Mouse (Mus musculus) frontal cortex, postnatal 36 days (tissue): ENCODE data around the gene Iqschfp.

ENCODE experiments used
- DNase-seq, 2 experiments: peaks; one replicate each; pipeline ENCODE4 v3.0.0; 2022; ENCODE audit warnings: low spot score in 2 of 2

Iqschfp gene

DNA sequence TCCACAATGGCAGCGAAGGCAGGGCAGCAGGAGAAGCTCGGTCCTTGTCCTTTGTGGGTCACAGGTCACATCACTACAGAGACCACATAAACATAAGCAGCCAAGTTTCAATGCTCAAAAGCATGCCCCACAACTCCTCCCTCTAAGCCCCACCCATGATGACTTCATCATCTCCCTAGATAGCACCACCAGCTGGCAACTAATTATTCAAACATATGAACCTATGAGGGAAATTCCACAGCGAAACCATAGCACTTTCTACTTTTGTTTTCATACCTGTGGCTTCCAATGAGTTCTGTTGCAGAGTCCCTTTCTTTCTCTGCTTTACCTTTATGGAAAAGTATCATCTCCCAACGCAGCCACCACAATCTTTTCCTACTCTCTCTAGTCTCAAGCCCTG is 443.5 kb downstream of the Iqschfp start:
- no peak for DNase-seq

DNA sequence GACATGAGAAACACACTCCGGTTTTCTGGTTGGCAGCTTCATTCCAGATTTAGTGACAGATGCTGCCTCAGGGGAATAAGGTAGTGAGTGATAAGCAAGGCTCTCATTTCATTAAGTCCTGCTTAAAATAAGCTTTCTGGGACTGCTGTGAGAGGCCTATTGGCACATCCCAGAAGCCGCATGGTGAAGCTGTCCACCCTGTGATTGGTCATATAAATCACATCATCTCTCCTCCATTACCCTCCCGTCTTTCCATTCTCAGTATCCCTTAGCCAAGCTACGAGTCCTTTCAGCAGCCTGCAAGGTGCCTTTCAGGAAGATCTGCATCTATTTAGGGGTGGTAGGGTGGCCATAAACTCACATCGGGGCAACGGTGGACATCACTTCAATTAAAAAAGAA is 458.6 kb downstream of the Iqschfp start:
- no peak for DNase-seq

DNA sequence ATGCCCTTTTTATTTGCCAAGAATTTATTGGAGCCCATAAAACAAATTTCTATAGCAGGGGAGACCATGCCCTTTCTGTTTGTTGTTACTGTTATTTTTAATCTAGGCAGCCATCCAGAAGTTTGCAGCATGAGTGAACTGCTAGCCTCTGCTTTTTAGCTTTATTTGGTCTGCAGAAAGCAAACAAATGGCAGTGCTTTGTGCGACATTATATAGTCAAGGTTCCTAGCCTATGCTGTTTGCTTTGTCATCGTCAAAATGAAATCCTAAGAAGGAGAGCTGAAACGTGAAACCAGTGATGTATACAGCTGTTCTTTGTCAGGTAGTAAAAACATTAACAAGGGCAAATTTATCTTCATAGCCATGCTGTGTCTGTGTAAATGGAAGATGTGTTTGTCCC is 459.4 kb downstream of the Iqschfp start:
- DNase-seq, result no peak

DNA sequence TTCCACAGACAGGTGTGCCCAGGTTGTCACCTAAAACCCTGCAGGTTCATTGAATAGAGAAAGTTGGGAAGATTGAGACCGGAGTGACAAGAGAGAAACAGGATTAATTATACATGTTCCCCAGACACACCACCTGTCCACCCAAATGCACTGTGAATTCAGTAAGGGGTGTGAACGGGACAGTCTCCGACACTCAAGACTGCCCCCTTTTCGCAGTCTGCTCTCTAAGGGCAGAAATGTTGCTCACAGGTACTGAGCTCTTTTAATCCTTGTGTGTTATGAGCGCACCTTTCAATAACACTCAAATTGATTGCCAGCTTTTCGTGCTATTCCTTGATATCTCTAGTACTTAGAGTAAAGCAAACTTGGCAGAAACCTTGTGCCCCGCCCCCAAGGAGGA is 460.9 kb downstream of the Iqschfp start:
- no peak for DNase-seq

DNA sequence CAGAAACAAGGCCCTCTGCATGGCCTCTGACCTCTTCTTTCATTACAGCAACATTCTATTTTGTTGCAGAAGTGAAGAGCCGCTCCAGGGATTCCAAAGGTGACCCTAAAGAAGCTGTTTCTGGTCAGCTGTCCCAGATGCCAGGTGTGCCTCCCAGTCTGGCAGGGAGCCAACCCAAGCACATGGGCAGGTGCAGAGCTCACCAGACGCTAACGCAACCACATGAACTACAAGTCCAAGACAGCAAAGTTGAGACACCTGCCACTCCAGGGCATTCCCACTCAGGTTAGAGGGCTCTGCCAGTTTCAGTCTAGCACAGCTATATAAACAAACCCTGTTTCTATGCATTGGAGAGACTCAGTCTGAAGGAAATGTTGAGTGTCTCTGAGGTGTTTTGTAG is 461.5 kb downstream of the Iqschfp start:
- DNase-seq, result no peak

DNA sequence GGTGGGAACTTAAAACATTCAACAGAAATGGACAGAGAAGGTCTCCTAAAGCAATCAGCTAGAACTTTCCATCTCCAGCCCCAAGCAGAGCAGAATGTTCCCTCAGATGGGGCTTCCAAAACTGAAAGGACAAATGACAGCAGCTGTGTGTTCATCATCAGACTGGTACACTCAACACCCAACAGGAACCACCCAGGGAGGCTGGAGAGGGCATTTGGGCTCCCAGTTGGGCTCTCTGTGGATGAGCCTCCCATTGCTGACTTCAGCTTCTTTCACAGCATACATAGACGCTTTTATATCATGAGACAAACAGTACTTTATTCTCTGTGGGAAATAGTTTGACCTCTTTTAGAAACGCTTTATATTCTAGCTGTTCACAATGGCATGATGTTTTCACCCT is 464.5 kb downstream of the Iqschfp start:
- DNase-seq, result no peak

DNA sequence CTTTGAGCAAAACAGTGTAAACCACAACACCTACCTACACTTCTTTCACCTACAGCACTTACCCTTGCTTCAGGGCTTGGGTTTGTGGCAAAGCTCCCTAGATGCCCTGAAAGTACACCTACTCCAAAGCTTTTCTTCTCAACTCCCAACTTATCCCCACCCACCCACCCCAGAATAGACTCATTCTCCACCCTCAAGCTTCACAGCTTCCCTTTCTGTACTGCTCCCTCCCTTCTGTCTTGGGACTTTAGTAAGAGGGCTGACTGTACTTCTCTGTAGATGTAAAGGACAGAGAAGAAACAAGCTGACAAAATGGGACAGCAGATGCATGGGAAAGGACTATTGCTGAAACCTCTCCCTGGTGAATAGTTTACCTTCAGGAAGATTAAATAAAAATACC is 476.0 kb downstream of the Iqschfp start:
- peak in 1 of 2 experiments; percentile 24 for DNase-seq

DNA sequence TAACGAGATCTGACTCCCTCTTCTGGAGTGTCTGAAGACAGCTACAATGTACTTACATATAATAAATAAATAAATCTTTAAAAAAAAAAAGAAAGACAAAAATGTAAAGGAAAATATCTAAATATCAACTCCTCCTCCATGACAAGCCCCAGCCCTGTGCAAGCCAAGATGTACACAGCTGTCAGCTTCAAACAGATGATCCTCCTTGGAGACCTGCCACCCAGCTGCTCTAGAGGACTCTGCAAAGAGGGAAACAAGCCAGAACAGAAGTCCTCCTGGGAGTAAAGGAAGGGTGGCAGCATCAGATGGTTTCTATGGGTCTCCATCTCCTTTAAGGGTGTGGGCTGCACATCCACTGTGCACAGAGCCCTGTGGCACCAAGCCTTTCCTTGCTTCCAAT is 480.9 kb downstream of the Iqschfp start:
- no peak for DNase-seq

DNA sequence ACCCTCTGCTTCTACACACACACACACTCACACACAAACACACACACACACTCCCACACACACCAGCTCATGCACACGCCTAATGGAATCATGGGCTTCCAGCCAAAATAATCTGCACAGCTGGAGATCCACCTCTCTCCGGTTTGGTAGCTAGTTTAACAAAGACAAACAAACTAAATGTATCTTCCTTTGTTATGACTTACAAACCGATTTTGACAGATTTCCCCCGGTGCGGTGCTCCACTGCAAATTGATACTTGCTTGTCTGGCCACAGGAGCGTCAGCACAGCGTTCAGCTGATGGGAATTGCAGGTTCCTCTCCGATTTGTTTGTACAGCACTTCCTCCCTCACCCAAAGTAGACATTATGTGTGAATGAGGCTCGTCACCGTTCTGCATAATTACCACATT is 483.1 kb downstream of the Iqschfp start:
- DNase-seq, result peak; percentile 4 to 14

DNA sequence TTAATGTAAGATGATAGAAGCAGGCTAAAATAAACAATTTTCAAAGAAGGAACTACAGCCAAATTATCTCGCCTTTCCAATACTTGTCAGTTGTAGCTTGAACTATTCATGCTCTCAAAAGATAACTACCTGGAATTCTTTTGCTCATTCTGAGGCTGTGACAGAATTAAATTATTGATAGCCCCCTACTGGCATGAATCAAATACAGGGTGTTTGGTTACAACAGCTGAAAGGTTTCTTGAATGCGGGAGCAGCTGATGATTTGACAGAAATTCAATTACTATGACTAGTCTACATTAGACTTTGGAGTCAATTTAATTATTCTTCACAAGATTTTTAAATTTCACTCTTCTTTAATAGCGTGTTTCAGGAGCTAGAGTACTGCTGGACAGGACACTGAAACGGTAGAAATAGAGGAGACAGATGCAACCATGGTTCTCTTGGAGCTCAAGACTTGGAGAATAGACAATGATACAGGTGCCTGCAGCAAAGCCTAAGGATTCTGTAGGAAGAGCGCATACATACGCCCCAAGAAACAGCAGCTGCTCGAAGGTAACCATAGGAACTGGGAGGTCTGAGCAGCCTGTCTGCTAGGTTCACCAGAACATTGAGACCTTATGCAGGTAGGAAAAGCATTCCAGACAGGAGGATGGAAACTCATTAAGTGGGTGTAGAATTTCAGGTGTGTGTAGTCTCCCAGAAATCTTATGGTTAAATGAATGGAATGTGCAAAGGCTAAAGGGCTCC is 485.6 kb downstream of the Iqschfp start:
- DNase-seq, result no peak

DNA sequence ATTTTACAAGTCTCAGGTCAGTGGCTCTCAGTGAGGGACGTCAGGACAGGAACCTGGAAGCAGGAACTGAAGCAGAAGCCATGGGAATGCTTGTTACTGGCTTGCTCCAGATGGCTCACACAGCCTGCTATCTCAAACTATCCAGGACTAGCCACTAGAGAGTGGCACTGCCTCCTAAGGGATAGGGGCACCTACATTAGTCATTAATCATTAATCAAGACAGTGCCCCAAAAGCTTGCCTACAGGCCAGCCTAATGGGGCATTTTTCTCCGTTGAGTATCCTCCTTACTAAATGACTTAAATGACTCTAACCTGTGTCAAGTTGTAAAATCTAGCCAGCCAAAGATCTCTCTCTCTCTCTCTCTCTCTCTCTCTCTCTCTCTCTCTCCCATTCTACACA is 486.8 kb downstream of the Iqschfp start:
- DNase-seq, result no peak

DNA sequence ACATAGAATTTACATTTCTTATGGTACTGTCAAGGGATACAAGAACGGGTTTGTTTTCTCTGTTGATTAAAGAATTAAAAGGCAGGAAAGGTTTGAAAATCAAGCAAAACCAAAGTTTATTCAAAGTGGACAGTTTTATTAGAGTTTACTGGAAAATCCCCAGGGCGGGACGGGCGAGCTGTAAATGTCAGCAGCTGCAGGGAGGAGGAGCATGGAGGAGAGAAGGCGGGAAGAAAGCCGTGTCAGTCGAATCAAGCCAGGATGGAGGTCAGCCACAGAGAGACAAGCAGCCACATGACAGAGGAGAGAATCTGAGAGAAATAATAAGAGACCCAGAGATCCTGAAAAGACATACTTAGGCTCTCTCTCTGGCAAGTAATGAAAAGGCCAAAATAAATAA is 487.2 kb downstream of the Iqschfp start:
- no peak for DNase-seq

DNA sequence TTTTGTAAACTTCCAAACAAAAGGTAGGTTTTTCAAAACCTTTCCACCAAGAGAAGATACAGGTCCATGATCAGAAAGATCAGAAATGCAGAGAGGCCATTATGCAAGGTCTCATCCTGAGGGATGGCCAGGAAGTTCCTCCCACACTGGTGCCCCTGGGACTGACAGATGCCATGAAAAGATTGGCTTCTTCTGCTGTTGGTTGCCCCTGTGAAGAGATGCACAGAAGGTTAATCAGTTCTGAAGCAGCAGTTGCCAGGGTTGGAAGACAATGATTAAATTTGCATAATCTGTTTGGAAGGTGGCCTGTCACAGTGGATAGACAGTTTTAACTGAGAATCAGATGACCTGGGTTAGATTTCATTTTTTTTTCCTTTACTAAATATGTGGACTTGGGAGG is 491.6 kb downstream of the Iqschfp start:
- no peak for DNase-seq

DNA sequence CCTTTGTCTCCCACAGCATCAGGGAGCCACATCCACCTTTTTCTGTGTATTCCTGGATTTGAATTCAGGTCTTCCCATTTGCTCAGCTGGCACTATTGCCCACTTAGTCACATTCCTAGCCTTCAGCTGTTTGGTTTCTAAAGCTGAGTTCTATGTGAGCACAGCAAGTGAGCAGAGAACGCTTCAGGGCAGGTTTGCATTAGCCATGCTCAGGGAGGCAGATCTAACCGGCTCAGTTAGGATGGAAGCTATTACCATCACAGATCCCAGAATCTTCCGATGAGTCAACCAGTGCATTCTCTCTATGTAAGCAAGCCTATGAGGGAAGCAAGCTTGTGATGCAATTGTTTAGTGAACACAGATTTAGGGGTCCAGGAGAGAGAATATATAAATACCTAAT is 493.5 kb downstream of the Iqschfp start:
- DNase-seq, result no peak

DNA sequence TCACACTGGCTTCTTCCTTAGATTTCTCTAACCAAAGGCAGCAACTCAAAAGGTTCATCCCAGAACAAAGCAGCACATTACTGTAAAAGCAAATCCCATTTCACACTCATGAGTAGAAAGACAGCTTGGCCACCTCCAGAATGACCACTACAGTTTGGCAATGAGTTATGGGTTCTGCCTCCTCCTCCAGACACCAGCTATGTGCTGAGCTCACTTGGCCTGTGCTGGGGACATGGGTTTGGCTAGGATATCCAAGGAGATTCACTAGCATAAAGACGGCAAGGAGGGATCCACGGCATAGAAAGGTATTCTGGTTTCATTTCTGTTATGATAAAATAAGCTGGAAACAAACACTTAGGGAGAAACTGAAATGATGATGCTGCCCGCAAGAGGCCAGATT is 496.0 kb downstream of the Iqschfp start:
- no peak for DNase-seq

DNA sequence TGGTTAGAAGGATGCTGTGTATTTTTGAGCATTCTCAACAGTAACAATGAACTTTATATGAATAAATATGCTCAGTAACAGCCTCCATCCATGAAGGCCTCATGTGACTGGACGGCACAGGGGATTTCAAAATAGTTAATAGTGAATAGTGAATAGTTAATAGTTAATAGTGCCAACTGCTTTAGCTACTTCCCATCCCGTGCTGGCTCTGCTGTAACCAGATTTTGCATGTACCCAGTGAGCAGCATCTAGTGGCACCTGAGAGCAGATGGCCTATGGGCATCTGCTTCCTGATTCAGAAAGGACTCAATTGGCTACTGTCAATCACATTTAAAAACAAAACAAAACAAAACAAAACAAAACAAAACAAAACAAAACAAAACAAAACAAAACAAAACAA is 501.5 kb downstream of the Iqschfp start:
- no peak for DNase-seq

DNA sequence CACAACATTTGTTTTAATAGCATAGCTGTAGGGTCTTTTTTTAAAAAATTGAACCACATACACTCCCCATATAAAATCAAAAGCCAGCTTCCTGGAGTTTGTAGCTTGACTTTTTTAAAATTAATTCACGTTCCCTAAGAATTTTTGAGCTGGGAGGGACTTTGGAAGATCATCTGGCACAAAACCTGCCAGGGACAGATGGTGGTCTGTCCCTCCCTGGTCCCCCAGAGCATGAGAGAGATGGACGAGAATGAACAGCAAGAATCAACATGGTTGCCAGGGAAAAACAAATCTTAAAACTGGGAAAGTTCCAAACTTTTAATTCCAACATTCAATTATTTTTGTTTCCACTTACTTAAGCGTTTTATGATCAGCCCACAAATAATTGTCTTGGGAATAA is 506.7 kb downstream of the Iqschfp start:
- no peak for DNase-seq

DNA sequence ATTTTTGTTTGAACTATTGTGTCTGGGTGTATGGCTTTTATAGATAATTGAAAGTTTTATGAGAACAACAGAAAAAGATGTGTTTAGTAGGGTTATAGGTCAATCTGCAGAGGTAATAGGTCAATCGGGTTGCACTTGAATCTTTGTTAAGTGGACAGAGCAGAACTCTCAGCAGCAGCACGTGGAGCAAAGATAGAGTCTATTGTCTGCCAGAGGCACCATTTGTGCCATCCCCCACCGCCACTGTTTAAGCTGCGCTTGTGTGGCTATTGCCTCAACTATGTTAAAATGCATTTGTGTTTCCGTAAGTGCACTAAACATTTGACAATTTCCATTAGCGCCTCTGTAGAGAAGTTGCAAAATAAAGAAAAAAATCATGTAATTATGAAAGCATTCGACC is 508.1 kb downstream of the Iqschfp start:
- DNase-seq, result no peak

DNA sequence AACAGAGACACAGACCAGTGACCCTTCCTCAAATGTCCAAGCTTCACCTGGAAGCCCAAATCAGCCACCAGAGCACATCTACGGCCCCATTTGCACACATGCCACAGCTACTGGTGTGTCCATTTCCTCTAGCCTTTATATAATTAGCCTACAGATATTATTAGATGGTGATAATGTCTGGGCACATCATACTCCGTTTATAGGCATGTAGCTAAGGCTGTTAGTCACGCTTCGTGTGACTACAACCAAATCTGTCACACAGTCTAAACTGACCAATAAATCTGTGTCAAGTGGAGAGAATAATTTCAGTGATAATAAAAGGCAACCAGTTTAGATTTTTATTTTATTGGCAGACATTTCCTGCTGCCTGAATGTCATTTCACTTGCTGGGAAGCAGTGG is 511.3 kb downstream of the Iqschfp start:
- no peak for DNase-seq

DNA sequence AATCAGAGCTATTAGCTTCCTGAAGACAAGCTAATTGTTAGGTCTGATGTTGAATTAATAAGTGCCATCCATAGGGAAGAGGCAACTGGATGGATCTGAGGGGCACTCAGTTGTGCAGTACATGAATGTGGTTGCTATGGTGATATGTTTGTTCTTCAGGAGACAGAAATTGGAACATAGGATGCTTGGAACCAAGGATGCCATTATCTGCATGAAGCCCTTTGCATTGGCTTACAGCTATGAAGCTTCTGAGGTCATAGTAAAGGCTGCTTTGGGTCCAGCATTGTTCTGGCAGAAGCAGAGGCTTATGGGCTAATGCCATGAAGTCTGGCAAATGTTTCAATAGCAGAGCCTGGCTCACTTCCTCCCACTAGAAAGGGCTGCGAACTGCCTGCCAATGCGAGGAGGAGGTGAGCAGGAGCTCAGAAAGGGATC is 511.8 kb downstream of the Iqschfp start:
- peak; percentile 24 to 43 for DNase-seq

DNA sequence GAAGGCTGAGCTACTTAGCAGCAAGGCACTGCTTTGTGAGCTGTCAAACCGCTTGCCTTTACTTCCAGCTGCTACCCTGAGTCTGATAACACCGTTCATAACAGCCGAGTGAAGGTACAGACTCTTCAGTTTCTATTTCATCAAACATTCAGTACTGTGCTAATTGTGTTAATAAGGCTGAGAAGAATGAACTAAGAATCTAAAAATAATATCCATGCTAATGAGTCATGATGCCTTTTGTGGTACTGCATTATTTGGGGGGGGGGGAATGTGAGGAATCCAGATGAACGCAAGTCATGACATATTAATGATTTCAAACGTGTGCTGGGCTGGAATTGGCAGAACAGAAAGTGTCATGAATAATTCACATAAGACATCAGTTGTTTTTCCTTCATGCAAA is 513.7 kb downstream of the Iqschfp start:
- no peak for DNase-seq

DNA sequence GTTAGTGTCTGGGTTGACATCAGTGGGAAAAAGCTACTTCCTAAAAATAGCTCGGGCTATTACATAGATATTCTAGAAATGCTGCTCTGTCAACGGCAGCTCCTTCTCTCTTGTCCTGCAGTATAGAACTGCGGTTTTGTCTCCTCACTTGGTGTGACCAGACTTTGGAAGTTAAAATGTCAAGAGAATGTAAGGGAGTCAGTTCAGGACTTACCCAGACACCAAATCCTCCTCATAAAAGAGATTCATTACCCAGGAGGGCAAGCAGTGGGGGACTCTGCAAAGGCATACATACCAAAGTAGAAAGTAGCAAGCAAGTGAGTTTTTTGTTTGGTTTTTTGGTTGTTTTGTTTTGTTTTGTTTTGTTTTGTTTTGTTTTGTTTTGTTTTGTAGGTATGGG is 520.2 kb downstream of the Iqschfp start:
- DNase-seq, result no peak

DNA sequence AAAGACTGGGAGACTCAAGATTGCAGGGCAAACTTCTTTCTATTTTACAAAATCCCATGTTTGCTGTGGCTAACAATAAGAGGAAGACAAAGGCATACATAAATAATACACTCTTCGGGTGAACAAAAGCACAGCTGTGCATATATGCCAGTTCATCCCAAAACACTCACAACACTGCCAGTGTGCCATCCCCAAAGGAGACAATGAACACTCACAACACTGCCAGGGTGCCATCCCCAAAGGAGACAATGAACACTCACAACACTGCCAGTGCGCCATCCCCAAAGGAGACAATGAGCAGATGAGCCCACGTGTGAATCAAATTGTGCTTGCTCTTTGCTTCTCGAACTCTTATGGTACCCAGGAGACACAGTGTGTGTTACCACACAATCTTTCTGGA is 527.8 kb downstream of the Iqschfp start:
- DNase-seq, result no peak

DNA sequence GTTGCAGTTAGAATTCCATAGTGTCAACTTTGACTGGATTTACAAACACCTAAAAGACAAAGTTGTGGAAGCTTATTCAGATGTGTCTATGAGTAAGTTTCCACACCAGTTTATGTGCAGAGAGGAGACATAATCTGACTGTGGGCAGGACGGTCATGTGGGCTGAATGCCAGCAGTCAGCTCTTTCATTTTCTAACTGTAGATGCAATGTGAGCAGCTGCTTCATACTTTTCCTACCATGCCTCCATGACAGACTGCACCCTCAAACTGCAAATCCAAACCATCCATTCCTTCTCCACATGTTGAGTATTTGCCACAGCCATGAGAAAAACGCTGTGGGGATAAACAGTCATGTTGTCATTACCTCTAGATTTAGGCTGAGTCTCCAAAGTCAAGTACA is 528.9 kb downstream of the Iqschfp start:
- no peak for DNase-seq
